Mouse (Mus musculus): ENCODE measurements around the gene Mid1.
"Not testable (repeated sequence)": the region's sequence is repeated elsewhere in the genome, so short reads cannot be mapped to it uniquely, and the experiment has no call there.

Mid1 gene

GRCm38 (mm10) chrX:169971562-169971961 is 286.6 kb downstream of the Mid1 start:
- not testable (repeated sequence) for ATAC-seq (ENCODE audit: low TSS enrichment)

GRCm38 (mm10) chrX:169972131-169972530 is 287.1 kb downstream of the Mid1 start:
- 0 out of 2 replicates have a peak, but pooled peaks have one; percentile 13 for ATAC-seq (ENCODE audit: low TSS enrichment)

GRCm38 (mm10) chrX:169972791-169973494 is 287.9 kb downstream of the Mid1 start:
- ATAC-seq (ENCODE audit: low TSS enrichment), result 0 out of 2 replicates have a peak, but pooled peaks have one; percentile 1

- ATAC-seq (ENCODE audit: low TSS enrichment), result not testable (repeated sequence)
Measured at GRCm38 (mm10) chrX:169973806-169974205, 288.8 kb downstream of the Mid1 start.

- ATAC-seq (ENCODE audit: low TSS enrichment), result not testable (repeated sequence)
Measured at GRCm38 (mm10) chrX:169974456-169974855, 289.5 kb downstream of the Mid1 start.

- not testable (repeated sequence) for ATAC-seq (ENCODE audit: low TSS enrichment)
Measured at GRCm38 (mm10) chrX:169974974-169975373, 290.0 kb downstream of the Mid1 start.

GRCm38 (mm10) chrX:169975681-169976131 is 290.7 kb downstream of the Mid1 start:
- not testable (repeated sequence) for ATAC-seq (ENCODE audit: low TSS enrichment)

- ATAC-seq (ENCODE audit: low TSS enrichment), result not testable (repeated sequence)
Measured at GRCm38 (mm10) chrX:169976340-169976739, 291.3 kb downstream of the Mid1 start.

GRCm38 (mm10) chrX:169977856-169978435 is 292.9 kb downstream of the Mid1 start:
- not testable (repeated sequence) for ATAC-seq (ENCODE audit: low TSS enrichment)

GRCm38 (mm10) chrX:169978436-169979381 is 293.7 kb downstream of the Mid1 start:
- peak; percentile 42 for ATAC-seq (ENCODE audit: low TSS enrichment)

- ATAC-seq (ENCODE audit: low TSS enrichment), result peak; percentile 11; the same call in 1 of the 2 replicates
Measured at GRCm38 (mm10) chrX:169979461-169980202, 294.6 kb downstream of the Mid1 start.

GRCm38 (mm10) chrX:169980203-169980556 is 295.2 kb downstream of the Mid1 start:
- ATAC-seq (ENCODE audit: low TSS enrichment), result 0 out of 2 replicates have a peak, but pooled peaks have one; percentile 1

- ATAC-seq (ENCODE audit: low TSS enrichment), result no peak
Measured at GRCm38 (mm10) chrX:169980809-169981289, 295.9 kb downstream of the Mid1 start.

GRCm38 (mm10) chrX:169981761-169982181 is 296.8 kb downstream of the Mid1 start:
- ATAC-seq (ENCODE audit: low TSS enrichment), result not testable (repeated sequence)

GRCm38 (mm10) chrX:169982606-169983400 is 297.8 kb downstream of the Mid1 start:
- ATAC-seq (ENCODE audit: low TSS enrichment), result not testable (repeated sequence)

- not testable (repeated sequence) for ATAC-seq (ENCODE audit: low TSS enrichment)
Measured at GRCm38 (mm10) chrX:169983401-169984165, 298.6 kb downstream of the Mid1 start.

GRCm38 (mm10) chrX:169984331-169984730 is 299.3 kb downstream of the Mid1 start:
- not testable (repeated sequence) for ATAC-seq (ENCODE audit: low TSS enrichment)

GRCm38 (mm10) chrX:169984853-169985252 is 299.9 kb downstream of the Mid1 start:
- ATAC-seq (ENCODE audit: low TSS enrichment), result not testable (repeated sequence)

- ATAC-seq (ENCODE audit: low TSS enrichment), result not testable (repeated sequence)
Measured at GRCm38 (mm10) chrX:169985796-169986195, 300.8 kb downstream of the Mid1 start.
